Mouse (Mus musculus): Measurements from ENCODE around the gene Tjp3. TPM values are rescaled to one million over a fixed set of nuclear protein-coding genes. Genes with fewer than 3 reads are reported as not detected.
A peak's percentile ranks its signal among the peaks of the same experiment; 100 is the strongest.

Gene Tjp3
- polyA plus RNA-seq, 1 experiment = 8.1 TPM

DNA sequence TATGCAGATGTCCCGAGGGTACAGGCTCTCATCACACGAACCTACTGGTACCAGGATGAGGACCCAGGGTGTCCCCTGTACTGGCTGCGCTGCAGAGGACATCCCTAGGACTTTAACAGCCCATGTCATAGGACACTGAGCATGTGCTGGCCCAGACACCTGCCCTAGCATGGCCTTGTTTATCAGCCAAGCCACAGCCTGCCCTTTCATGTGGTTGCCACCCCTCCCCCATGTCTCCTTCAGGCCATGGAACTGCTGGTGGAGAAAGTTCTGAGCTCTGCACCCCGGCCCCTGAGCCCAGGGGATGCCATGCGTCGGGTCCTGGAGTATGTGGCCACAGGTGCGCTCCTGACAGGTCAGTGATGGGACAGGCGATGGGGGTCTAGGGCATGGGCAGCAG, 41.9 kb downstream of the Tjp3 start:
- Histone ChIP-seq H3K4me1 (ENCODE audit: control insufficient read depth, insufficient read depth, insufficient read length) (peaks cover 8% of the 10 kb centered on the region), H3K4me3 (ENCODE audit: extremely low read depth, insufficient read depth, insufficient read length) (no peak overlapping the region), H3K27me3 (ENCODE audit: control insufficient read depth, insufficient read depth, low read length) (peaks cover 5% of the 10 kb centered on the region; the same call in 1 of the 2 replicates), H3K36me3 (ENCODE audit: control insufficient read depth, insufficient read depth, low read length) (no peaks in the 10 kb centered on the region), H3K27ac (ENCODE audit: insufficient read depth, low read length) (no peak overlapping the region)
- 64% methylated on average over 8 of the region's 8 CpGs for whole genome bisulfite sequencing
- DNase-seq (ENCODE audit: low read depth in 1 of 2, low spot score in 2 of 2) = no peak
- TF ChIP-seq CTCF (IDR thresholded peaks at IDR 0.05; ENCODE audit: extremely low read depth, insufficient read depth, insufficient read length, insufficient replicate concordance) (no peak), POLR2A (IDR thresholded peaks at IDR 0.05; ENCODE audit: low read depth, low read length) (no peak)

DNA sequence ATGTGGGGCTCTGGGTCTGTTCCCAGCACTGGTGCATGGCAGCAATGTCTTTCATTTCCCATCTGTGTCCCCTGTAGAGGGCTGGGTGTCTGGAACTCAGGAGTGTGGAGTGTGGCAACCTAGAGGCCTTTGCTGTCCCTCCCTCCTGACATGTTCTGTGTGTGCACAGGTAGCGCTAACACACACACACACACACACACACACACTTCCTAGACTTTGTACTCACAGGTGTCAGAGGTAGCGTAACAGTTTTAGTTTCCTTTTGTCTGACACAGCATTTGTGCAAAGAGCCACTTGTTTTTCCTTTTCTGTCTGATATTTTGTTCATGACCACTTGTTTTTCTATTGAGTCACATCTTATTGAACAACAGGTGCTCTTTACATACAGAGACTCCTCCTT, 43.6 kb downstream of the Tjp3 start:
- DNase-seq (ENCODE audit: low read depth in 1 of 2, low spot score in 2 of 2) = peak in 1 of 2 experiments; percentile 35
- peaks cover 3% of the 10 kb centered on the region; the same call in 1 of the 2 replicates for H3K27me3 ChIP-seq (ENCODE audit: control insufficient read depth, insufficient read depth, low read length)
- peak overlapping the region; percentile 53 for H3K27ac ChIP-seq (ENCODE audit: insufficient read depth, low read length)
- peaks cover 3% of the 10 kb centered on the region; the same call in 1 of the 2 replicates for H3K4me1 ChIP-seq (ENCODE audit: control insufficient read depth, insufficient read depth, insufficient read length)
- TF ChIP-seq CTCF (IDR thresholded peaks at IDR 0.05; ENCODE audit: extremely low read depth, insufficient read depth, insufficient read length, insufficient replicate concordance) (no peak), POLR2A (IDR thresholded peaks at IDR 0.05; ENCODE audit: low read depth, low read length) (no peak)
- no peaks in the 10 kb centered on the region for H3K36me3 ChIP-seq (ENCODE audit: control insufficient read depth, insufficient read depth, low read length)
- H3K4me3 ChIP-seq (ENCODE audit: extremely low read depth, insufficient read depth, insufficient read length) = no peak overlapping the region
- 75% methylated on average over 2 of the region's 2 CpGs for WGBS

DNA sequence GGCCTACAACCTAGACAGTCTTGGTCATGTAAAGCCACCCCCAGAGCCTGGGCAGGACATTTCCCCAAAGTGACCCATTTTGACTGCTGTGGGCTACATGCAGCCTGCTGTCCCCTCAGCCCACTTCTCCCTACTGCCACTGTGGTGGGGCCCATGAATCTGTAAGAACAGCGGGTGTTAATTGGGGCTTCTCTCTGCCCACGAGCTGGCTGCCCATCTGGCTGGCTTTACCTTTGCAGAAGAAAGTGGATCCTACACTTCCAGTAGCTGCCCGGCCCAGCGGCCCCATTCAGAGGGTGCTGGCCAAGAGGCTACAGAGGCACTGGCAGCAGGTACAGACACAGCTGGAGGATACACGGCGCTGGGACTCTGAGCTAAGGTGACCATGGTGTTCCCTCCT, 46.2 kb downstream of the Tjp3 start:
- no peak for DNase-seq (ENCODE audit: low read depth in 1 of 2, low spot score in 2 of 2)
- no peak overlapping the region for H3K4me3 ChIP-seq (ENCODE audit: extremely low read depth, insufficient read depth, insufficient read length)
- TF ChIP-seq CTCF (IDR thresholded peaks at IDR 0.05; ENCODE audit: extremely low read depth, insufficient read depth, insufficient read length, insufficient replicate concordance) (no peak), POLR2A (IDR thresholded peaks at IDR 0.05; ENCODE audit: low read depth, low read length) (no peak)
- peaks cover 1% of the 10 kb centered on the region; the same call in 1 of the 2 replicates for H3K27me3 ChIP-seq (ENCODE audit: control insufficient read depth, insufficient read depth, low read length)
- H3K27ac ChIP-seq (ENCODE audit: insufficient read depth, low read length) = no peak overlapping the region
- peaks cover 3% of the 10 kb centered on the region; the same call in 1 of the 2 replicates for H3K4me1 ChIP-seq (ENCODE audit: control insufficient read depth, insufficient read depth, insufficient read length)
- no peaks in the 10 kb centered on the region for H3K36me3 ChIP-seq (ENCODE audit: control insufficient read depth, insufficient read depth, low read length)
- WGBS = 95% methylated on average over 6 of the region's 6 CpGs

DNA sequence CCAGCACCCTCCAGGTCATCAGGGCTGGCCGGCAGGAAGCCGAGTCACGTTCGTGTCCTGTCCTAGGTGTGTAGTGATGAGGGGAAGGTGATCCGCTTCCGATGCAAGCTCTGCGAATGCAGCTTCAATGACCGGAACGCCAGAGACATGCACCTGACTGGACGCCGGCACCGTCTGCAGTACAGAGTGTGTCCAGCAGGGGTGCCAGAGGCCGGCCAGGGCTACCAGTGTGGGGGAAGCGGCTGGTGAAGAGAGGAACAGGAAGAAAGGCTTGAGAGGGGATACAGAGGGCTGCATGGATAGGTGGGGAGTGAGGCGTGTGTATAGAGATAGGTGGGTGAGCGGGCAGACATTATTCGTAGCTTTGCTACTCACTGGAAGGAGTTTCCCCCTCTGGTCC, 46.8 kb downstream of the Tjp3 start:
- Histone ChIP-seq H3K4me3 (ENCODE audit: extremely low read depth, insufficient read depth, insufficient read length) (no peak overlapping the region), H3K27ac (ENCODE audit: insufficient read depth, low read length) (no peak overlapping the region), H3K27me3 (ENCODE audit: control insufficient read depth, insufficient read depth, low read length) (peaks cover 6% of the 10 kb centered on the region; the same call in 1 of the 2 replicates), H3K36me3 (ENCODE audit: control insufficient read depth, insufficient read depth, low read length) (no peaks in the 10 kb centered on the region), H3K4me1 (ENCODE audit: control insufficient read depth, insufficient read depth, insufficient read length) (peaks cover 3% of the 10 kb centered on the region; the same call in 1 of the 2 replicates)
- 6% methylated on average over 17 of the region's 17 CpGs for WGBS
- TF ChIP-seq POLR2A (IDR thresholded peaks at IDR 0.05; ENCODE audit: low read depth, low read length) (no peak), CTCF (IDR thresholded peaks at IDR 0.05; ENCODE audit: extremely low read depth, insufficient read depth, insufficient read length, insufficient replicate concordance) (peak; percentile 95)
- DNase-seq (ENCODE audit: low read depth in 1 of 2, low spot score in 2 of 2) = peak; percentile 49 to 79

DNA sequence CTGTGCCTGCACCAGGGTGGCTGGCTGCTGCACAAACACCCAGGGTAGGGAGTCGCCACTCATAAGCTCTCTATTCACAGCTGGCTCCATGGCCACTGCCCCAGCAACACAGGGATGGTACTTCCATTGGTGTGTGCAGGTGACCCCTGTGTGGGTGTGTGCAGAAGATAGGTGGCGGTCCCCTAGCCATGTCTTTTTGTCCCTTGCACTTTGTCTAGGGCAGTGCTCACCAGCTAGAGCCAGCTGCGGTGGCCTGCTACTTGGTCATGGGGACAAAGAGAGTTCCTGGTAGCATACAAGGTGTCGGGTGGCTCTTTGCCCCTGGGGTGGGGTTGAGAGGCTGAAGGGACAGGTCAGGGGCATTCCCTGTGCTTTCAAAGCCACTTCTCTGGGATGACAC, 47.2 kb downstream of the Tjp3 start:
- DNase-seq (ENCODE audit: low read depth in 1 of 2, low spot score in 2 of 2) = no peak
- Histone ChIP-seq H3K27ac (ENCODE audit: insufficient read depth, low read length) (no peak overlapping the region), H3K36me3 (ENCODE audit: control insufficient read depth, insufficient read depth, low read length) (no peaks in the 10 kb centered on the region), H3K4me1 (ENCODE audit: control insufficient read depth, insufficient read depth, insufficient read length) (peaks cover 3% of the 10 kb centered on the region; the same call in 1 of the 2 replicates), H3K4me3 (ENCODE audit: extremely low read depth, insufficient read depth, insufficient read length) (no peak overlapping the region), H3K27me3 (ENCODE audit: control insufficient read depth, insufficient read depth, low read length) (peaks cover 6% of the 10 kb centered on the region; the same call in 1 of the 2 replicates)
- 91% methylated on average over 4 of the region's 4 CpGs for WGBS
- no peak for TF ChIP-seq CTCF (IDR thresholded peaks at IDR 0.05; ENCODE audit: extremely low read depth, insufficient read depth, insufficient read length, insufficient replicate concordance)
- TF ChIP-seq POLR2A (IDR thresholded peaks at IDR 0.05; ENCODE audit: low read depth, low read length) = no peak

DNA sequence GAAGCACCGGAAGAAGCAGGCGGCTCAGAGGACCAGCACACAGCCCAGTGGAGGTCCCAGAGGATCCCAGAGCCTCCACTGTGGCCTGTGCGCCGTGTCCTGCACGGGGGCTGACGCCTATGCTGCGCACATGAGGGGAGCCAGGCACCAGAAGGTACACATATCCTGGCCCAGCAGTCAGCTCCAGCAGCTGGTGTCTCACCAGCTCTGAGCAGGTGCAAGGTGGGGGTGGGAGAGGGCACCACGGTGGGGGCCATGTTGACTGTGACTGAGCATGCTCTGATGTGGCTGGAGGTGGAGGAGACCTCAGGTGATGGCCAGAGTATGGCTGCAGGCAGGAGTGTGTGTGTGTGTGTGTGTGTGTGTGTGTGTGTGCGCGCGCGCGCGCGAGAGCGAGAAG, 49.4 kb downstream of the Tjp3 start:
- peaks cover 6% of the 10 kb centered on the region; the same call in 1 of the 2 replicates for H3K27me3 ChIP-seq (ENCODE audit: control insufficient read depth, insufficient read depth, low read length)

DNA sequence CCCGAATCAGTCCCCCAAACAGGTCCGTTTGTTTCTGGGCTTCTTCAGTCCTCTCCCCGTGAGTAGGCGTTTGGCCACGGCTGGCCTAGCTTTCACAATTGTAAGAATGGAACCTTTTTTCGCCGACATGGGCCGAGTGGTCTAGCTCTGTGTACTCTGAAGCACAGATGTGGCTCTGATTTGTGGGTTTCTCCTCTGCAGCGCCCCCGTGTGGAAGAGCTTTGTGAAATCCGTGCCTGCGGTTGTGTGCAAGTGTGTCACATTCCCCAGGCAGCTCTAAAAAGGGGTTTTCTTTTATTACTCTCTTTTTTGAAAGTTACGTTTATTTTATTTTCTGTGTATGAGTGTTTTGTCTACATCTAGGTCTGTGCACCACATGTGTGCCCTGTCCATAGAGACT, 50.5 kb downstream of the Tjp3 start:
- peak; percentile 33 to 41 for DNase-seq (ENCODE audit: low read depth in 1 of 2, low spot score in 2 of 2)
- peak; percentile 48; the same call in 1 of the 2 replicates for TF ChIP-seq CTCF (IDR thresholded peaks at IDR 0.05; ENCODE audit: extremely low read depth, insufficient read depth, insufficient read length, insufficient replicate concordance)
- no peak for TF ChIP-seq POLR2A (IDR thresholded peaks at IDR 0.05; ENCODE audit: low read depth, low read length)
- H3K4me1 ChIP-seq (ENCODE audit: control insufficient read depth, insufficient read depth, insufficient read length) = peaks cover 3% of the 10 kb centered on the region; the same call in 1 of the 2 replicates
- no peak overlapping the region for H3K27ac ChIP-seq (ENCODE audit: insufficient read depth, low read length)
- H3K27me3 ChIP-seq (ENCODE audit: control insufficient read depth, insufficient read depth, low read length) = peaks cover 6% of the 10 kb centered on the region; the same call in 1 of the 2 replicates
- WGBS = 24% methylated on average over 13 of the region's 13 CpGs
- H3K4me3 ChIP-seq (ENCODE audit: extremely low read depth, insufficient read depth, insufficient read length) = no peak overlapping the region
- no peaks in the 10 kb centered on the region for H3K36me3 ChIP-seq (ENCODE audit: control insufficient read depth, insufficient read depth, low read length)

More for the DNA sequence above, 49.4 kb downstream of the Tjp3 start:
- Histone ChIP-seq H3K36me3 (ENCODE audit: control insufficient read depth, insufficient read depth, low read length) (no peaks in the 10 kb centered on the region), H3K4me3 (ENCODE audit: extremely low read depth, insufficient read depth, insufficient read length) (no peak overlapping the region), H3K27ac (ENCODE audit: insufficient read depth, low read length) (no peak overlapping the region), H3K4me1 (ENCODE audit: control insufficient read depth, insufficient read depth, insufficient read length) (peaks cover 3% of the 10 kb centered on the region; the same call in 1 of the 2 replicates)
- 88% methylated on average over 16 of the region's 16 CpGs for WGBS
- no peak for DNase-seq (ENCODE audit: low read depth in 1 of 2, low spot score in 2 of 2)
- no peak for TF ChIP-seq POLR2A (IDR thresholded peaks at IDR 0.05; ENCODE audit: low read depth, low read length)
- no peak for TF ChIP-seq CTCF (IDR thresholded peaks at IDR 0.05; ENCODE audit: extremely low read depth, insufficient read depth, insufficient read length, insufficient replicate concordance)

Measured in spleen, adult 2 months (tissue).